Mouse (Mus musculus): Measurements from ENCODE around the gene Mthfd2l. TPM values are rescaled to one million over a fixed set of nuclear protein-coding genes. Genes with fewer than 3 reads are reported as not detected.

The Mthfd2l gene
- 60.1 and 67.4 TPM in 2 replicates for polyA plus RNA-seq (2015; fragmentation: Nextera tagmentation; extraction: Ambion mirVana)

DNA sequence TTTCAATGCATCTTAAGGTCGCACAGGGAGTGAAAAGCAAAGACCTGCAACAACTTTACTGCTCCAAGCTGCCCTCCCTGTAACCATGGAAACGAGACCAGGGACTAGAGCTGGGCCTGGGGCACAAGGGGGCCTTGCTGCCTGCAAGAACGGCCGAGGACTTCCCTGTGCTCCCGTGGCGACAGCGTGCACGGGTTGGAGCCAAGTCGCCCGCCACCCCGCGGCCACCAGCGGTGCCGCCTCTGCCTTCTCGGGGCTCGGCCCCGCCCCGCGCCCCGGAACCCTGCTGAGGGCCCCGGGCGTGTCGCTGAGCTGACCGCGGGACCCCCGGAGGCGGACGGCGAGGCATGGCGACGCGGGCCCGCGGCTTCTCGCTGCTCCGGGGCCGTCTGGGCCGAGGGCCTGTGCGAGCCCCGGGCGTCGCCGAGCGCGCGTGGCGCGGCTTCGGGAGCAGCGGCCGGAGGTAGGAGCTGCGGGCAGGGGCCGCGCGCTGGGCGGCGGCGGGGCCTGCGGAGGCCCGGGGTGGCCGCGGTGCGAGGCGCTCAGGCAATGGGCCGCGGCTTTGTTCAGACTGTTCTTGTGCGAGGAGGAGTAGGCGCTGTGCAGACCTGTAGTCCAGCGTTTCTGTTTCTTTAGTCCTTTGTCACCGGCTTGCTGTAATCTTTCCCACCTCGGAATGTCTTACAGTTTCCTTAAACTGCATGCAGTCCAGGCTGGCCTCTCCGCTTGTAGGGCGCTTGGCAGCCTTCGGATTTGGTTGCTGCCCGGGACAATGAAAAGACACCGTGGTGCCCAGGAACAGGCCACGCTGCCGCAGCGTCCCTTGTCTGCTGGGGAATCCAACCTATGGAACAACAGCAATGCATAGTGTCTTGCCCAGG is at the start of gene Mthfd2l:
TSS of gene Mthfd2l (plus strand) at position 147 of the 881 bp plus-strand sequence.
- Histone ChIP-seq H3K36me3 (peaks cover 19% of the 10 kb centered on the region), H3K4me3 (peak within 1 kb of the TSS; percentile 69), H3K27ac (peak within 1 kb of the TSS; percentile 99), H3K4me2 (peak within 1 kb of the TSS; percentile 61), H3K9ac (peak within 1 kb of the TSS; percentile 94), H3K9me3 (no peaks in the 10 kb centered on the region), H3K4me1 (peaks cover 6% of the 10 kb centered on the region), H3K27me3 (no peaks in the 10 kb centered on the region)
- ATAC-seq (ENCODE audit: insufficient number of reproducible peaks, insufficient read depth, low FRiP score, low TSS enrichment, low read depth) = peak; percentile 98
- WGBS = under 1% methylated on average over 79 of the region's 79 CpGs

GRCm38 (mm10) chr5:90881682-90882081 is 49.2 kb upstream of the Mthfd2l start:
- 94% methylated on average over 5 of the region's 5 CpGs for WGBS

DNA sequence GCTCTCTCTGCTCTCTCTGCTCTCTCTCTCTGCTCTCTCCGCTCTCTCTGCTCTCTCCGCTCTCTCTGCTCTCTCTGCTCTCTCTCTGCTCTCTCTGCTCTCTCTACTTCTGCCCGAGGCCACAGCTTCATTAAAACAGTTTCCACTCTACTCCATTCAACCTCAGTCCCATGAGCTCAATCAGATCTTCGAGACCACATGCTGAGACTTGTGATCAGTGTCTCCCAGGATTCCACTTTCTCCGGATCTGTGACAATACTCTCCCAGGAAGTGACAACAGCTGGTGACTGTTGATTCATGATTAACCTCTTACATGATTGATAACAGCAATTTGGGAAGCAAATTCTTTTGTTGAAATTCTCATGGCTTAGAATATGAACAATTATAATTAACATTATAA is 48.8 kb upstream of the Mthfd2l start:
- Histone ChIP-seq H3K27me3 (no peaks in the 10 kb centered on the region), H3K4me3 (no peak overlapping the region), H3K27ac (no peak overlapping the region), H3K4me2 (no peak overlapping the region), H3K36me3 (no peaks in the 10 kb centered on the region), H3K9me3 (no peaks in the 10 kb centered on the region), H3K9ac (no peak overlapping the region), H3K4me1 (peaks cover 3% of the 10 kb centered on the region; the same call in 1 of the 2 replicates)
- ATAC-seq (ENCODE audit: insufficient number of reproducible peaks, insufficient read depth, low FRiP score, low TSS enrichment, low read depth) = no peak
- WGBS = 86% methylated on average over 5 of the region's 5 CpGs

More at GRCm38 (mm10) chr5:90881682-90882081, 49.2 kb upstream of the Mthfd2l start:
- H3K4me3 ChIP-seq = no peak overlapping the region
- H3K4me1 ChIP-seq = peaks cover 6% of the 10 kb centered on the region; the same call in 1 of the 2 replicates
- no peaks in the 10 kb centered on the region for H3K27me3 ChIP-seq
- H3K27ac ChIP-seq = no peak overlapping the region
- no peak for ATAC-seq (ENCODE audit: insufficient number of reproducible peaks, insufficient read depth, low FRiP score, low TSS enrichment, low read depth)
- no peak overlapping the region for H3K4me2 ChIP-seq
- H3K36me3 ChIP-seq = no peaks in the 10 kb centered on the region
- H3K9ac ChIP-seq = no peak overlapping the region
- H3K9me3 ChIP-seq = no peaks in the 10 kb centered on the region

DNA sequence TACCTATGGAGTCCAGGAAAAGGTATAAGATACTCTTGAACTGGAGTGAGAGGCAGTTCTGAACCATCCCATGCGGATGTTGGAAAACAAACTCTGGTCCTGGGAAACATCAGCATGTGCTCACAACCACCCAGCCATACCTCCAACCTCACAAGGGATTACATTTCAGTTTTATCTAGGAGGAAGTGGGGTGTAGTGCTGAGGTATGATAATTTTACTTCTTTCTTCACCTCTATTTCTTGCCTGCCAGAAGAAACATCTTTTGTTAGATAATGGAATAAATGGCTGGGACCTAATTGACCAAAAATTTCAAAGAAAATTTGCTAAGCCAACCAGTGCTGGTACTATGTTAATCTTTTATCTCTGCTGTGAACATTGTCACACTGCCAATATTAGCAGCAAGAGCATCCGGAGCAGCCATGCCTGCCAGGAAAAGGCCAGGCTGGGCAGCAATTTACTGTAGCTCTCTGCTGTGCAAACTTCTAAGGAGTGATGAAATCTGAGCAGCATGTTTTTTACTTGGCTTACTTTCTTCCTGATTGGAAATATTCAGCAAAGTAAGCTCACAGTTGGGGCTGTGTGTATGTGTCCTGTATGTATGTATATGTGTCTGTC is 46.2 kb upstream of the Mthfd2l start:
- 47% methylated on average over 2 of the region's 2 CpGs for WGBS
- H3K36me3 ChIP-seq = no peaks in the 10 kb centered on the region
- no peak overlapping the region for H3K4me3 ChIP-seq
- H3K27ac ChIP-seq = no peak overlapping the region
- H3K9ac ChIP-seq = no peak overlapping the region
- peaks cover 3% of the 10 kb centered on the region; the same call in 1 of the 2 replicates for H3K4me1 ChIP-seq
- H3K27me3 ChIP-seq = peaks cover 4% of the 10 kb centered on the region
- no peaks in the 10 kb centered on the region for H3K9me3 ChIP-seq
- no peak for ATAC-seq (ENCODE audit: insufficient number of reproducible peaks, insufficient read depth, low FRiP score, low TSS enrichment, low read depth)
- H3K4me2 ChIP-seq = no peak overlapping the region

DNA sequence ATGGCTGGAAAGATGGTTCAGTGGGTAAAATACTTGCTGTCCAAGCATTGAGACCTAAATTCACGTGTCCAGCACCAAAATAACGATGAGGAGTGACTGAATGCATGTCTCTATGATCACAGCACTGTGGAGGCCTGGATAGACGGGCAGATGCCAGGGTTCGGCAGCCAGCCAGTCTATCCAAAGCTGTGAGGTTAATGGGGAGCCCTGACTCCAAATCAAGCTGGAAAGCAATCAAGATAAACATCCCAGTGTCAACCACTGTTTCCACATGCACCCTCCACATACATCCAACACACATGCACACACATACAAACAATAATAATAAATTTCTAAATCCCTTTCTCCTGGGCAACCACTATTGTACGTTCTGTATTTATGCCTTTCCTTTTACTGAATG is 42.3 kb upstream of the Mthfd2l start:
- Histone ChIP-seq H3K36me3 (no peaks in the 10 kb centered on the region), H3K4me1 (peaks cover 10% of the 10 kb centered on the region)

GRCm38 (mm10) chr5:90890519-90891463 is 40.1 kb upstream of the Mthfd2l start, which contains the start of gene Cxcl1:
Cxcl1 (plus strand) TSS chr5:90891241.
- Histone ChIP-seq H3K27ac (no peak within 1 kb of the TSS), H3K27me3 (peaks cover 6% of the 10 kb centered on the region), H3K4me1 (peaks cover 7% of the 10 kb centered on the region), H3K9me3 (no peaks in the 10 kb centered on the region), H3K4me3 (peak within 1 kb of the TSS; percentile 51), H3K36me3 (no peaks in the 10 kb centered on the region), H3K4me2 (peak within 1 kb of the TSS; percentile 96), H3K9ac (peak within 1 kb of the TSS; percentile 74)
- peak; percentile 75 for ATAC-seq (ENCODE audit: insufficient number of reproducible peaks, insufficient read depth, low FRiP score, low TSS enrichment, low read depth)
- 7% methylated on average over 30 of the region's 30 CpGs for WGBS

More for the DNA sequence above, 42.3 kb upstream of the Mthfd2l start:
- Histone ChIP-seq H3K4me2 (no peak overlapping the region), H3K9ac (no peak overlapping the region), H3K9me3 (no peaks in the 10 kb centered on the region), H3K27ac (no peak overlapping the region), H3K27me3 (peaks cover 6% of the 10 kb centered on the region), H3K4me3 (no peak overlapping the region)
- WGBS = 77% methylated on average over 5 of the region's 5 CpGs
- no peak for ATAC-seq (ENCODE audit: insufficient number of reproducible peaks, insufficient read depth, low FRiP score, low TSS enrichment, low read depth)

GRCm38 (mm10) chr5:90891464-90891813 is 39.5 kb upstream of the Mthfd2l start:
- Histone ChIP-seq H3K9ac (peak overlapping the region; percentile 74), H3K36me3 (no peaks in the 10 kb centered on the region), H3K9me3 (no peaks in the 10 kb centered on the region), H3K4me1 (peaks cover 7% of the 10 kb centered on the region), H3K27ac (no peak overlapping the region), H3K4me2 (peak overlapping the region; percentile 96), H3K4me3 (peak overlapping the region; percentile 51), H3K27me3 (peaks cover 6% of the 10 kb centered on the region)
- 22% methylated on average over 10 of the region's 10 CpGs for WGBS
- no peak for ATAC-seq (ENCODE audit: insufficient number of reproducible peaks, insufficient read depth, low FRiP score, low TSS enrichment, low read depth)

DNA sequence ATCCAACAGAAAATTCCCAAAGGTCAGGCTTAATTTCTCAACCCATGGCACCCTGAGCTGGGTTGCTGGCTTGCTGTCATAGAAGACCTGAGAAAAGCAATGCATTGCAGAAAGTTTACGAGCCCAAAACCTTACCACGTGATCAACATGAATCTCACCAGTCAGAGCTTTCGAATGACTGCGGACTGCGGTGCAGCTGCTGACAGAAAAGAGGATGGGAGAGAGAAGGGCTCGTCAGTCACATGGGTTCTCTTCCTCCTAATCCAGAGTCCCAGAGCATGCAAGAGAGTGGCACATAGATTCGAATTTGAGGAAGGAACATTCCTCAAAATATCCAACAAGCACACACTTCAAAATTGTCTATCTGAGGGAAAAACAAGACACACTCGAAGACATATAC is 36.7 kb upstream of the Mthfd2l start:
- no peak overlapping the region for H3K4me2 ChIP-seq

DNA sequence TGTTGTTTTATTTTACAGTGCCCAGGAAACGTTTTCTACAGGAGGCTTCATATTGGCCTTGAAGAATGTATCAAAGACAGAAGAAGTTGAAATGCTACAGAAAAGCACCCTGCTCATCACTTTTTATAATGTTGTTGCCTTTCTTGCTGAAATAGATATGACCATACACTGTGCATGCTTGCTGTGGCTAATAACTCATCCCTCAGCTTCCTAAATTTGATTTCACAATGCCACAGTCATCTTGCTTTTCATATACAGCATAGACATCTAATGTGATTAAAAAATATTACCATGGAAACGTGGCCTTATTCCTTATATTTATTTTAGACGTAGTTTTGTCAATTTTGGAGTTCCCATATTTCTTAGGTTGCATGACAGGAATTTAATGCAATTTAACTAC is 33.5 kb upstream of the Mthfd2l start:
- H3K27ac ChIP-seq = no peak overlapping the region
- no peaks in the 10 kb centered on the region for H3K36me3 ChIP-seq
- no peaks in the 10 kb centered on the region; the same call in 1 of the 2 replicates for H3K27me3 ChIP-seq
- H3K9me3 ChIP-seq = no peaks in the 10 kb centered on the region
- no peak for ATAC-seq (ENCODE audit: insufficient number of reproducible peaks, insufficient read depth, low FRiP score, low TSS enrichment, low read depth)
- peaks cover 7% of the 10 kb centered on the region; the same call in 1 of the 2 replicates for H3K4me1 ChIP-seq
- H3K4me2 ChIP-seq = no peak overlapping the region
- WGBS = 65% methylated on average over 3 of the region's 3 CpGs
- H3K4me3 ChIP-seq = no peak overlapping the region
- H3K9ac ChIP-seq = no peak overlapping the region

More for the DNA sequence above, 36.7 kb upstream of the Mthfd2l start:
- Histone ChIP-seq H3K9me3 (no peaks in the 10 kb centered on the region), H3K9ac (no peak overlapping the region), H3K27ac (no peak overlapping the region), H3K4me3 (no peak overlapping the region), H3K27me3 (peaks cover 6% of the 10 kb centered on the region), H3K4me1 (peaks cover 7% of the 10 kb centered on the region), H3K36me3 (no peaks in the 10 kb centered on the region)
- 70% methylated on average over 8 of the region's 8 CpGs for WGBS
- no peak for ATAC-seq (ENCODE audit: insufficient number of reproducible peaks, insufficient read depth, low FRiP score, low TSS enrichment, low read depth)

- no peak overlapping the region for H3K4me3 ChIP-seq
- peaks cover 17% of the 10 kb centered on the region for H3K4me1 ChIP-seq
- H3K36me3 ChIP-seq = no peaks in the 10 kb centered on the region
- 79% methylated on average over 5 of the region's 5 CpGs for WGBS
- H3K4me2 ChIP-seq = no peak overlapping the region
- no peak overlapping the region for H3K9ac ChIP-seq
- H3K27ac ChIP-seq = no peak overlapping the region
- peaks cover 12% of the 10 kb centered on the region for H3K27me3 ChIP-seq
- ATAC-seq (ENCODE audit: insufficient number of reproducible peaks, insufficient read depth, low FRiP score, low TSS enrichment, low read depth) = no peak
- H3K9me3 ChIP-seq = no peaks in the 10 kb centered on the region
Observed at GRCm38 (mm10) chr5:90899308-90899707, 31.6 kb upstream of the Mthfd2l start.

DNA sequence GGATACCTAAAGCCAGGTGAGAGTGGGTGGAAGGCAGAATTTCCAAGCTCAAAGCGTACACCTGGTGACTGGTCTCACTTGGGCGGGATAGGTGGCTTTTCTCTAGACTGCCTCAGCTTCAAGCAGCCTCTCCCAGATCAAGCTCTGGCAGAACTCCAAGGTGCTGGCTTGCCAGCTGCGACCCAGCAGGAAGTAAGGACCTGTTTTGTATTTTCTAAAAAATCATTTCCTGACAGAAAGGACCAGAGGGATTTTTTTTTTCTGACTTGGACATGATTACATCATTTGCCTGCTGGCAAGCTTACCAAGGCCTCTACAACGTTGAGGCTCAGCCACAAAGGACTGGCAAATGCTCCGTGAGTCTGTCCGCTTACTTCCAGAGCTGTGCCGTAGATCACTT is 30.8 kb upstream of the Mthfd2l start:
- no peak overlapping the region for H3K4me3 ChIP-seq
- H3K9ac ChIP-seq = no peak overlapping the region
- WGBS = 33% methylated on average over 7 of the region's 7 CpGs
- H3K4me1 ChIP-seq = peaks cover 17% of the 10 kb centered on the region
- peaks cover 20% of the 10 kb centered on the region for H3K27me3 ChIP-seq
- no peak overlapping the region for H3K27ac ChIP-seq
- no peak overlapping the region for H3K4me2 ChIP-seq
- H3K9me3 ChIP-seq = no peaks in the 10 kb centered on the region
- ATAC-seq (ENCODE audit: insufficient number of reproducible peaks, insufficient read depth, low FRiP score, low TSS enrichment, low read depth) = no peak
- H3K36me3 ChIP-seq = no peaks in the 10 kb centered on the region

Measured in embryonic facial prominence, embryonic 13.5 days (tissue).